Mouse (Mus musculus) ovary, adult 18-20 months (tissue): Measurements from ENCODE around the gene Ext2.

Source experiments
- DNase-seq: peaks from one replicate; pipeline ENCODE4 v3.0.0; 2022; ENCODE audit warnings: low spot score, mixed read lengths

The Ext2 gene

GRCm38 (mm10) chr2:93737146-93737545 lies 85.2 kb downstream of the Ext2 start:
- no peak for DNase-seq

- no peak for DNase-seq
Measured at GRCm38 (mm10) chr2:93732658-93733057, 89.7 kb downstream of the Ext2 start.

GRCm38 (mm10) chr2:93729585-93729984 lies 92.8 kb downstream of the Ext2 start:
- no peak for DNase-seq

- no peak for DNase-seq
Measured at GRCm38 (mm10) chr2:93723138-93723744, 99.1 kb downstream of the Ext2 start.

GRCm38 (mm10) chr2:93720956-93721355 lies 101.4 kb downstream of the Ext2 start:
- no peak for DNase-seq

- DNase-seq, result no peak
Measured at GRCm38 (mm10) chr2:93719792-93720675, 102.3 kb downstream of the Ext2 start.

GRCm38 (mm10) chr2:93713267-93713666 lies 109.1 kb downstream of the Ext2 start:
- no peak for DNase-seq

- no peak for DNase-seq
Measured at GRCm38 (mm10) chr2:93711460-93711859, 110.9 kb downstream of the Ext2 start.

- DNase-seq, result no peak
Measured at GRCm38 (mm10) chr2:93709696-93710095, 112.7 kb downstream of the Ext2 start.

GRCm38 (mm10) chr2:93709241-93709640 lies 113.1 kb downstream of the Ext2 start:
- no peak for DNase-seq

- no peak for DNase-seq
Measured at GRCm38 (mm10) chr2:93706825-93707224, 115.5 kb downstream of the Ext2 start.

GRCm38 (mm10) chr2:93706407-93706806 lies 116.0 kb downstream of the Ext2 start:
- no peak for DNase-seq

- no peak for DNase-seq
Measured at GRCm38 (mm10) chr2:93704195-93704594, 118.2 kb downstream of the Ext2 start.

GRCm38 (mm10) chr2:93702936-93703926 lies 119.1 kb downstream of the Ext2 start:
- no peak for DNase-seq

GRCm38 (mm10) chr2:93699346-93699745 lies 123.0 kb downstream of the Ext2 start:
- DNase-seq, result no peak

- DNase-seq, result no peak
Measured at GRCm38 (mm10) chr2:93696181-93696641, 126.2 kb downstream of the Ext2 start.

- DNase-seq, result no peak
Measured at GRCm38 (mm10) chr2:93693101-93693500, 129.3 kb downstream of the Ext2 start.

GRCm38 (mm10) chr2:93690064-93690930 lies 132.1 kb downstream of the Ext2 start:
- no peak for DNase-seq

GRCm38 (mm10) chr2:93683674-93684073 lies 138.7 kb downstream of the Ext2 start:
- DNase-seq, result no peak

GRCm38 (mm10) chr2:93682601-93683202 lies 139.7 kb downstream of the Ext2 start:
- no peak for DNase-seq

- no peak for DNase-seq
Measured at GRCm38 (mm10) chr2:93681321-93681720, 141.0 kb downstream of the Ext2 start.
